Comparison of ENCODE assay signal across 24 mouse cellular contexts in the genomic region with DNA sequence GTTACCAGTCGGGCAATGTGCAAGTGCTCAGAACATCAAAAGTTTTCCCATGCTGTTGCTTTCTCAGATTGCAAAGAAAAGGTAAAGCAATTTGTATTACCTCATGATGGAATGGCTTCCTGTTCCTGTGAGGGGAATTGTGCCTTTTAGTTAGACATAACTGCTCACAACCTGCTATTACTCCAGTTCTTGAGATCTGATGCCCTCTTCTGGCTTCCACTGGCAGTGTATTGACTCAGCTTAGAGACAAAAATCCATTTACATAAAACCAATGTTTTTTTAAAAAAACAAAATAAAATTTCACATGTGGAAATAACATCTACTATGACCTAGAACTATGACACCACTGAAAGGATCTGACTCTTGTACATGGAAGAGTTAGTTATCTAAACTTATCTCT. TPM values are rescaled to one million over a fixed set of nuclear protein-coding genes. Genes with fewer than 3 reads are reported as not detected.
A peak's percentile ranks its signal among the peaks of the same experiment; 100 is the strongest.
DNase-seq lines count a peak whose midpoint lies in the region; ATAC-seq and TF ChIP-seq lines count a peak whose summit lies in the region.
"Not testable (repeated sequence)": the region's sequence is repeated elsewhere in the genome, so short reads cannot be mapped to it uniquely, and the experiment has no call there.
"Had no signal": no experiment of that assay in that cellular context is flagged by ENCODE, and none has a peak within 500 bp of the region (broad histone marks: within the 10 kb centered on the region; RNA-seq: fewer than 3 reads in every experiment).

No protein-coding gene starts in this region.

- not testable (repeated sequence) for H3K9ac ChIP-seq in forebrain, postnatal 0 days

- H3K4me3 ChIP-seq in forebrain, postnatal 0 days (ENCODE audit: low read depth, low read length); kidney, adult 2 months (ENCODE audit: insufficient read depth, low read depth, low read length): not testable (repeated sequence)

- not testable (repeated sequence) for ATAC-seq in forebrain, postnatal 0 days

- not testable (repeated sequence) for TF ChIP-seq CTCF in brain, embryonic 14.5 days (IDR thresholded peaks at IDR 0.05; ENCODE audit: borderline replicate concordance, extremely low read depth, insufficient read depth, insufficient read length); kidney, adult 2 months (conservative IDR thresholded peaks at IDR 0.05; ENCODE audit: insufficient read depth, insufficient read length, low read depth, low read length)
- TF ChIP-seq CTCF in forebrain, postnatal 0 days (IDR thresholded peaks at IDR 0.05; ENCODE audit: low read depth), result peak; percentile 42

- peak; percentile 6 for DNase-seq in ES-CJ7 (ENCODE audit: low read depth, low spot score)
- DNase-seq in brain, embryonic 14.5 days (ENCODE audit: low read depth), result peak; percentile 8
- DNase-seq in forebrain, postnatal 0 days, result peak; percentile 11
- peak; percentile 0 for DNase-seq in kidney, adult 2 months
- peak; percentile 2 for DNase-seq in layer of hippocampus, adult 11-12 months (ENCODE audit: low spot score)
- peak; percentile 3 for DNase-seq in left cerebral cortex, postnatal 14 days (ENCODE audit: low spot score in 2 of 2)
- DNase-seq in retina, postnatal 1 day, result peak; percentile 1

- not testable (repeated sequence) for H3K9me3 ChIP-seq in forebrain, postnatal 0 days (ENCODE audit: low read length)

- intact Hi-C loops in left cerebral cortex, postnatal 14 days (cut with DNase I), result loop anchor here (10.0 kb wide), 1 partner anchor 237 kb away; no protein-coding TSS in a partner anchor

- not testable (repeated sequence) for H3K4me1 ChIP-seq in forebrain, postnatal 0 days (ENCODE audit: insufficient read depth); kidney, adult 2 months (ENCODE audit: control insufficient read depth, insufficient read depth, low read length)

- H3K36me3 ChIP-seq in forebrain, postnatal 0 days (ENCODE audit: insufficient read depth); kidney, adult 2 months (ENCODE audit: control insufficient read depth, insufficient read depth, low read length): not testable (repeated sequence)

- not testable (repeated sequence) for H3K27me3 ChIP-seq in forebrain, postnatal 0 days (ENCODE audit: insufficient read depth, low read length); kidney, adult 2 months (replicated peaks; ENCODE audit: control insufficient read depth, insufficient read depth, low read length)

- H3K4me2 ChIP-seq in forebrain, postnatal 0 days (ENCODE audit: low read depth), result not testable (repeated sequence)

- H3K27ac ChIP-seq in forebrain, postnatal 0 days (ENCODE audit: low read depth, low read length); kidney, adult 2 months (ENCODE audit: insufficient read depth, low read depth, low read length): not testable (repeated sequence)

- not testable (repeated sequence) for TF ChIP-seq POLR2A in brain, embryonic 14.5 days (IDR thresholded peaks at IDR 0.05; ENCODE audit: borderline replicate concordance, extremely low read depth, insufficient read depth, insufficient read length, poor library complexity, severe bottlenecking); kidney, adult 2 months (IDR thresholded peaks at IDR 0.05; ENCODE audit: low read depth, low read length)

- 87% methylated on average over 1 of the region's 1 CpGs for WGBS in forebrain, postnatal 0 days
- 75% methylated on average over 1 of the region's 1 CpGs for WGBS in kidney, adult 2 months

RNA-seq across cellular contexts. Expression of gene Catsperb, which starts 43.0 kb away (rescaled TPM):
- 0.04 TPM in 1 of 2 replicates, not detected in the other for polyA plus RNA-seq in brain, embryonic 14.5 days (2012; rRNA removed)
- not detected in 2 replicates for total RNA-seq in forebrain, postnatal 0 days (2014; rRNA removed)
- polyA plus RNA-seq in forebrain, postnatal 0 days (2015; fragmentation: Nextera tagmentation; extraction: Ambion mirVana), result not detected in 2 replicates
- not detected in 2 replicates for polyA plus RNA-seq in kidney, adult 2 months (2012; rRNA removed)
- not detected for total RNA-seq in left cerebral cortex, postnatal 14 days (2021)
- total RNA-seq: adrenal gland, adult 18-20 months; adrenal gland, postnatal 4 days; gastrocnemius, postnatal 14 days; heart, postnatal 10 days; left cerebral cortex, postnatal 10 days; megakaryocyte progenitor cell, adult 5-6 weeks; monocyte, adult 5-6 weeks; neutrophil, adult 5-6 weeks had no signal
- polyA plus RNA-seq: C2C12; embryonic facial prominence, embryonic 15.5 days; forebrain, embryonic 15.5 days; heart, embryonic 12.5 days; hindbrain, embryonic 11.5 days; limb, embryonic 13.5 days; liver, embryonic 12.5 days; midbrain, embryonic 11.5 days; stomach, embryonic 14.5 days had no signal
